Mouse (Mus musculus) cerebellum, postnatal 14 days (tissue): Measurements from ENCODE around the gene Dhrs7b.
A peak's percentile ranks its signal among the peaks of the same experiment; 100 is the strongest.
"Not testable (repeated sequence)": the region's sequence is repeated elsewhere in the genome, so short reads cannot be mapped to it uniquely, and the experiment has no call there.

ENCODE experiments used
- DNase-seq, 2 experiments: peaks; one replicate each; pipeline ENCODE4 v3.0.0; 2021; ENCODE audit warnings: mixed read lengths in 2 of 2

Gene Dhrs7b

GRCm38 (mm10) chr11:60830433-60831052, at the start of gene Dhrs7b:
TSS of gene Dhrs7b (plus strand) at chr11:60830631.
- peak; percentile 89 to 91 for DNase-seq

GRCm38 (mm10) chr11:60784179-60784922, 46.1 kb upstream of the Dhrs7b start:
- DNase-seq = no peak

- DNase-seq = no peak
These were observed 42.8 kb upstream of the Dhrs7b start for GRCm38 (mm10) chr11:60787595-60787994.

- DNase-seq = no peak
These were observed 40.0 kb upstream of the Dhrs7b start for GRCm38 (mm10) chr11:60790472-60790871.

GRCm38 (mm10) chr11:60796342-60796741, 34.1 kb upstream of the Dhrs7b start:
- no peak for DNase-seq

GRCm38 (mm10) chr11:60799977-60800376, 30.5 kb upstream of the Dhrs7b start:
- DNase-seq = no peak

GRCm38 (mm10) chr11:60800892-60801291, 29.5 kb upstream of the Dhrs7b start:
- no peak for DNase-seq

GRCm38 (mm10) chr11:60808286-60809070, 22.0 kb upstream of the Dhrs7b start:
- DNase-seq = peak in 1 of 2 experiments; percentile 22

- no peak for DNase-seq
These were observed 20.9 kb upstream of the Dhrs7b start for GRCm38 (mm10) chr11:60809546-60809945.

GRCm38 (mm10) chr11:60810046-60810965, 20.1 kb upstream of the Dhrs7b start:
- no peak for DNase-seq

- DNase-seq = peak; percentile 91 to 94
These were observed 19.4 kb upstream of the Dhrs7b start for GRCm38 (mm10) chr11:60811054-60811460.

- not testable (repeated sequence) for DNase-seq
These were observed 18.8 kb upstream of the Dhrs7b start, which contains the start of gene Shmt1 for GRCm38 (mm10) chr11:60811618-60812017. TSS of gene Shmt1 (minus strand) at chr11:60811718.

GRCm38 (mm10) chr11:60816398-60816797, 14.0 kb upstream of the Dhrs7b start:
- DNase-seq = no peak

GRCm38 (mm10) chr11:60823771-60824170, 6.7 kb upstream of the Dhrs7b start:
- no peak for DNase-seq

- DNase-seq = no peak
These were observed 5.2 kb upstream of the Dhrs7b start for GRCm38 (mm10) chr11:60825191-60825590.

GRCm38 (mm10) chr11:60826700-60827099, 3.7 kb upstream of the Dhrs7b start:
- DNase-seq = no peak

- no peak for DNase-seq
These were observed 3.0 kb upstream of the Dhrs7b start for GRCm38 (mm10) chr11:60827241-60827945.

- no peak for DNase-seq
These were observed 1.5 kb upstream of the Dhrs7b start for GRCm38 (mm10) chr11:60828903-60829302.

- no peak for DNase-seq
These were observed 6.5 kb downstream of the Dhrs7b start for GRCm38 (mm10) chr11:60836897-60837296.

GRCm38 (mm10) chr11:60837644-60838406, 7.4 kb downstream of the Dhrs7b start:
- no peak for DNase-seq
